Mouse (Mus musculus): ENCODE measurements around the gene Crebrf. TPM values are rescaled to one million over a fixed set of nuclear protein-coding genes. Genes with fewer than 3 reads are reported as not detected.

Crebrf gene
- polyA plus RNA-seq, 1 experiment from 2014 or later = 4.7 TPM

- Histone ChIP-seq H3K4me1 (replicated peaks) (no peaks in the 10 kb centered on the region), H3K9me3 (replicated peaks) (no peaks in the 10 kb centered on the region), H3K27ac (replicated peaks) (no peak overlapping the region), H3K27me3 (peaks cover 6% of the 10 kb centered on the region; the same call in 1 of the 2 replicates), H3K36me3 (replicated peaks) (peaks cover 34% of the 10 kb centered on the region), H3K9ac (no peak overlapping the region), H3K4me3 (replicated peaks) (no peak overlapping the region), H3K4me2 (no peak overlapping the region)
- WGBS (ENCODE audit: insufficient replicate concordance) = 16% methylated on average over 3 of the region's 3 CpGs
- ATAC-seq (ENCODE audit: insufficient read depth) = no peak
These were observed 79.3 kb downstream of the Crebrf start for GRCm38 (mm10) chr17:26794744-26795143.

- no peaks in the 10 kb centered on the region for H3K9me3 ChIP-seq (replicated peaks)
- no peak overlapping the region for H3K4me3 ChIP-seq (replicated peaks)
These were observed 79.9 kb downstream of the Crebrf start for GRCm38 (mm10) chr17:26795386-26795785.

GRCm38 (mm10) chr17:26797379-26798128, 82.1 kb downstream of the Crebrf start:
- peaks cover 6% of the 10 kb centered on the region for H3K36me3 ChIP-seq (replicated peaks)
- no peak overlapping the region for H3K9ac ChIP-seq
- peaks cover 6% of the 10 kb centered on the region; the same call in 1 of the 2 replicates for H3K27me3 ChIP-seq
- H3K4me2 ChIP-seq = no peak overlapping the region
- H3K27ac ChIP-seq (replicated peaks) = no peak overlapping the region
- no peaks in the 10 kb centered on the region for H3K4me1 ChIP-seq (replicated peaks)
- no peak overlapping the region for H3K4me3 ChIP-seq (replicated peaks)
- 47% methylated on average over 6 of the region's 6 CpGs for WGBS (ENCODE audit: insufficient replicate concordance)
- H3K9me3 ChIP-seq (replicated peaks) = no peaks in the 10 kb centered on the region
- no peak for ATAC-seq (ENCODE audit: insufficient read depth)

More at GRCm38 (mm10) chr17:26795386-26795785, 79.9 kb downstream of the Crebrf start:
- H3K4me2 ChIP-seq = no peak overlapping the region
- H3K9ac ChIP-seq = no peak overlapping the region
- H3K4me1 ChIP-seq (replicated peaks) = no peaks in the 10 kb centered on the region
- no peak for ATAC-seq (ENCODE audit: insufficient read depth)
- peaks cover 28% of the 10 kb centered on the region for H3K36me3 ChIP-seq (replicated peaks)
- H3K27ac ChIP-seq (replicated peaks) = no peak overlapping the region
- WGBS (ENCODE audit: insufficient replicate concordance) = 47% methylated on average over 7 of the region's 7 CpGs
- H3K27me3 ChIP-seq = peaks cover 6% of the 10 kb centered on the region; the same call in 1 of the 2 replicates

- Histone ChIP-seq H3K27ac (replicated peaks) (no peak overlapping the region), H3K4me3 (replicated peaks) (no peak overlapping the region), H3K27me3 (peaks cover 10% of the 10 kb centered on the region; the same call in 1 of the 2 replicates), H3K36me3 (replicated peaks) (no peaks in the 10 kb centered on the region), H3K9me3 (replicated peaks) (no peaks in the 10 kb centered on the region), H3K4me1 (replicated peaks) (no peaks in the 10 kb centered on the region), H3K9ac (no peak overlapping the region), H3K4me2 (no peak overlapping the region)
- no peak for ATAC-seq (ENCODE audit: insufficient read depth)
- 70% methylated on average over 3 of the region's 3 CpGs for WGBS (ENCODE audit: insufficient replicate concordance)
These were observed 87.4 kb downstream of the Crebrf start for GRCm38 (mm10) chr17:26802886-26803285.

- Histone ChIP-seq H3K4me3 (replicated peaks) (no peak overlapping the region), H3K27ac (replicated peaks) (no peak overlapping the region), H3K27me3 (peaks cover 31% of the 10 kb centered on the region; the same call in 1 of the 2 replicates), H3K4me1 (replicated peaks) (no peaks in the 10 kb centered on the region), H3K36me3 (replicated peaks) (no peaks in the 10 kb centered on the region), H3K9me3 (replicated peaks) (no peaks in the 10 kb centered on the region), H3K9ac (no peak overlapping the region), H3K4me2 (no peak overlapping the region)
- no peak for ATAC-seq (ENCODE audit: insufficient read depth)
- 45% methylated on average over 2 of the region's 2 CpGs for WGBS (ENCODE audit: insufficient replicate concordance)
These were observed 97.2 kb downstream of the Crebrf start for GRCm38 (mm10) chr17:26812607-26813006.

- H3K4me1 ChIP-seq (replicated peaks) = no peaks in the 10 kb centered on the region
- H3K9me3 ChIP-seq (replicated peaks) = no peaks in the 10 kb centered on the region
- H3K9ac ChIP-seq = no peak overlapping the region
- no peak overlapping the region for H3K4me2 ChIP-seq
- no peak overlapping the region for H3K4me3 ChIP-seq (replicated peaks)
- no peak for ATAC-seq (ENCODE audit: insufficient read depth)
- 43% methylated on average over 9 of the region's 9 CpGs for WGBS (ENCODE audit: insufficient replicate concordance)
- H3K27me3 ChIP-seq = peaks cover 32% of the 10 kb centered on the region; the same call in 1 of the 2 replicates
- no peak overlapping the region for H3K27ac ChIP-seq (replicated peaks)
- no peaks in the 10 kb centered on the region for H3K36me3 ChIP-seq (replicated peaks)
These were observed 98.0 kb downstream of the Crebrf start for GRCm38 (mm10) chr17:26813497-26813896.

GRCm38 (mm10) chr17:26816810-26817209, 101.4 kb downstream of the Crebrf start:
- no peak overlapping the region for H3K27ac ChIP-seq (replicated peaks)
- no peaks in the 10 kb centered on the region for H3K4me1 ChIP-seq (replicated peaks)
- no peaks in the 10 kb centered on the region for H3K9me3 ChIP-seq (replicated peaks)
- no peak overlapping the region for H3K4me3 ChIP-seq (replicated peaks)
- no peak overlapping the region for H3K9ac ChIP-seq
- H3K4me2 ChIP-seq = no peak overlapping the region
- no peak for ATAC-seq (ENCODE audit: insufficient read depth)
- no peaks in the 10 kb centered on the region for H3K36me3 ChIP-seq (replicated peaks)
- 40% methylated on average over 6 of the region's 6 CpGs for WGBS (ENCODE audit: insufficient replicate concordance)
- H3K27me3 ChIP-seq = peaks cover 30% of the 10 kb centered on the region

- Histone ChIP-seq H3K4me1 (replicated peaks) (no peaks in the 10 kb centered on the region), H3K27me3 (peaks cover 23% of the 10 kb centered on the region), H3K4me3 (replicated peaks) (no peak overlapping the region), H3K4me2 (no peak overlapping the region), H3K9me3 (replicated peaks) (no peaks in the 10 kb centered on the region), H3K27ac (replicated peaks) (no peak overlapping the region), H3K9ac (no peak overlapping the region), H3K36me3 (replicated peaks) (no peaks in the 10 kb centered on the region)
- no peak for ATAC-seq (ENCODE audit: insufficient read depth)
These were observed 102.3 kb downstream of the Crebrf start for GRCm38 (mm10) chr17:26817776-26818175.

GRCm38 (mm10) chr17:26826131-26826530, 110.7 kb downstream of the Crebrf start:
- no peaks in the 10 kb centered on the region for H3K9me3 ChIP-seq (replicated peaks)
- H3K27me3 ChIP-seq = peaks cover 35% of the 10 kb centered on the region
- H3K4me3 ChIP-seq (replicated peaks) = no peak overlapping the region
- 60% methylated on average over 17 of the region's 17 CpGs for WGBS (ENCODE audit: insufficient replicate concordance)
- H3K4me2 ChIP-seq = no peak overlapping the region
- no peak overlapping the region for H3K9ac ChIP-seq
- ATAC-seq (ENCODE audit: insufficient read depth) = no peak
- no peaks in the 10 kb centered on the region for H3K4me1 ChIP-seq (replicated peaks)
- H3K27ac ChIP-seq (replicated peaks) = no peak overlapping the region
- no peaks in the 10 kb centered on the region for H3K36me3 ChIP-seq (replicated peaks)

Other genes with a start within 250 kb of the Crebrf start
- 33.8 and 35.7 TPM in 2 replicates for gene Ergic1, start 154.2 kb upstream of the Crebrf start, polyA plus RNA-seq (2015; fragmentation: Nextera tagmentation; extraction: Ambion mirVana)
- gene Dusp1, start 153.5 kb upstream of the Crebrf start, polyA plus RNA-seq (2015; fragmentation: Nextera tagmentation; extraction: Ambion mirVana) = 29.6 and 31.2 TPM in 2 replicates
- 141 and 154 TPM in 2 replicates for gene Atp6v0e, start 52.4 kb upstream of the Crebrf start, polyA plus RNA-seq (2015; fragmentation: Nextera tagmentation; extraction: Ambion mirVana)
- gene Bnip1, start 65.4 kb downstream of the Crebrf start, polyA plus RNA-seq (2015; fragmentation: Nextera tagmentation; extraction: Ambion mirVana) = 21.0 and 22.8 TPM in 2 replicates
- 0.29 TPM in 2 replicates for gene Nkx2-5, start 129.4 kb downstream of the Crebrf start, polyA plus RNA-seq (2015; fragmentation: Nextera tagmentation; extraction: Ambion mirVana)
- 5.2 and 5.9 TPM in 2 replicates for gene Kifc5b, start 201.4 kb downstream of the Crebrf start, polyA plus RNA-seq (2015; fragmentation: Nextera tagmentation; extraction: Ambion mirVana)
- gene Phf1, start 217.4 kb downstream of the Crebrf start, polyA plus RNA-seq (2015; fragmentation: Nextera tagmentation; extraction: Ambion mirVana) = 1.8 and 2.6 TPM in 2 replicates
- gene Cuta, start 223.9 kb downstream of the Crebrf start, polyA plus RNA-seq (2015; fragmentation: Nextera tagmentation; extraction: Ambion mirVana) = 85.9 and 86.7 TPM in 2 replicates
- gene Syngap1, start 225.6 kb downstream of the Crebrf start, polyA plus RNA-seq (2015; fragmentation: Nextera tagmentation; extraction: Ambion mirVana) = 0.21 and 0.28 TPM in 2 replicates